Mouse (Mus musculus): ENCODE measurements at regions not wholly inside any gene's neighbourhood (a gene's known extent, or its start where the extent isn't known, plus 50 kb on each side); places are given as distances from the start of the nearest gene placed in this dataset.

DNA sequence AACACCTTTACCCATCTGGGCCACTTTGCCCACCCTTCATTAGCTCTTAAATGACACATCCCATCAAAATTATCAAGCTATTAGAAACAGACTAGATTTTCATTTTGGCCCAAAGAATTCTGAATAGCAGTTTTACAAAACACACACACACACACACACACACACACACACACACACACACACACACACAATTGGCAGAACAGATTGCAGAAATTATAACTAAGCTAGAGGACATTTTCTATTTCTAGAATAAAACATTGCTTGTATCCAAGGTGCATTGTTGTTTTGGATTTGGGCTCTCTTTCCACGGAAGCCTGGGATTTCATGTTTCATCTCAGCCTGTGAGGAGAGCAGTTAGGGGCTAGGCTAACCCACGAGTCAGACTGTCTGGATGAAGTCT, 455.1 kb downstream of the Etnk1 start:
- DNase-seq (ENCODE audit: low spot score in 2 of 2) = no peak

DNA sequence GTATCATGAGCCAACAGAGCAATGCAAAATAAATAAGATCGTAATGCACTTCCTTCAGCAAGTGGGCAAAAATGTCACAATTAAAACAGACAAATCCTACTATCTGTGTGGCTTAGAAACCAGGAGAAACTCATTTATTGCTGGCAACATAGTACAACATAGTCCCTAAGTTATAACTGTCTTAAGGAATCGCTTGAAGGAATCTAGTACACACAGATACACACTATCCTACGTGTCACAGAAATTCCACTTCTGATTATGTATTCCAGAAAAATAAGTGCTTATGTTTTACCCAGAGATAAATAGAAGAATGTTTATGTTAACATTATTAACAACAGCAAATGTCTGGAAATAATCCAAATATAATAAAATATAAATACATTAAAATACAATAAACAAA, 457.9 kb downstream of the Etnk1 start:
- DNase-seq (ENCODE audit: low spot score in 2 of 2) = no peak

DNA sequence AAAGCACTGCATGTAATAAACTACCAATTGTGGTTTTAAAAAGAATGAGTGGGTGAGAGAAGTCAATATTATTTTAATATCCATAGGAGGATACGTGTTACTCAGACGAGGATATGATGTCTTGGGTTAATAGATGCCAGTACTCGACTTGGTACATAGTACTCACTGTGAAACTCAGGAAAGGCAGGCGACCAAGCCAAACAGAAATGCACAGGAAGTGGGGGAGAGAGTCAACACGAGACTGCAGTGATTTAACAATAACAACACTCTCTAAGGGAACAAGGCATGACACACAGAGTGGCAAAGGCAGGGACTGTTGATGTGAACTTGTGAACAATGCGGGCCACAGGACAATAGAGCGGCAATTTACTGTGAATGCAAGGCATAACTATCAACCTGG, 464.6 kb downstream of the Etnk1 start:
- no peak for DNase-seq (ENCODE audit: low spot score in 2 of 2)

DNA sequence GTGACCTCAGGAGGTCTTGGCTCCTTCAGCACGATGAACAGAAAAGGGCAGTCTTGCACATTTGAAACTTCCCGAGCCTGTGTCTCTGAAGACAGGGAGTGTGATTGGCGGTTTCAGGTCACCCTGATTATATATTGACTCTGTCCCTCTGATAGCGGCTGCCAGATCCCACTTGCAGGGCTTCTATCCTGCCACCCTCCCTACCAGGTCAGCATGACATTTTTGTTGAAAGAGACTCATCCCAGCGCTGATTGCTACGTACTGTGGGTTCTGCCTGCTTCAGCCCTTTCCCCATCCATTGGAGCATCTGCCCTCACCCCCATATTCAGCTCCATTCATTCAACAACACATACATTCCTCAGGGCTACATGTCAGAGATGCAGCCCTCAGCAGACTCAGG, 466.7 kb downstream of the Etnk1 start:
- DNase-seq (ENCODE audit: low spot score in 2 of 2) = no peak

DNA sequence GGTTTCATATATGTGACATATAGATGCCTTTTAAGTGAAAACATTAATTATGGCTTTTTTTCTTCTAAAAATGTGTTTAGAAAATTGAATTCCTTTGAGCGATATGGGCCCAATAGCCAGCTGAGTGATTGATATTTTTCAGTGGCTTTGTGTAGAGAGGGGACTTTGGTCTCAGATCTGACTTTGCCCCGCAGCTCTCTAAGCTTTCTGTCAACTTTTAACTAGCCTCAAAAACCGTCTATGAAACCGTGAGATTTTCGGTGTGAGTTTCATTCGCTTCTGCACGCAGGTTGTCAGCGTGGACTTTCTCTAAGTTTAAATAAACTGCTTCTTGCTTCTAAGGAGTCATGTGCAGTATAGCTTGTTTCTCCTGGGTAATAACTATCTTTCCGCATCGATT, 467.3 kb downstream of the Etnk1 start:
- DNase-seq (ENCODE audit: low spot score in 2 of 2) = no peak

DNA sequence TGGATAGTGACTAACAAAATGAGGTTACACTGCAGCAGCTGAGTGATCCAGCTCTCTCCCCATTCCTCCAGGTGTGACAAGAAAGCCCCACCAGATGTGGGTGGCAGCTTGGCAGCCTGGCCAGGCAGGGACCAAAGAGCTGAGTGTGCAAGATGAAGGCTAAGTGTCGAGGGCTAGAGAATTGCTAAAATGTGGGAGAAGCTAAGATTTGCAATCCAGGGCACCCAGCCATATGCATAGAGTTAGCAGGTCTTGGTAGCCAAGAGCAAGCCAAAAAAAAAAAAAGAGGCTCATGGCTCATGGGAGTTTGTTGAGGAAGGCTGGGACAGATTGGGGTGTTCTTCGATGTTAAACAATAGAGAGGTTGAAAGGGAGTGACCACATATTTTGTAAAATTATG, 468.0 kb downstream of the Etnk1 start:
- no peak for DNase-seq (ENCODE audit: low spot score in 2 of 2)

DNA sequence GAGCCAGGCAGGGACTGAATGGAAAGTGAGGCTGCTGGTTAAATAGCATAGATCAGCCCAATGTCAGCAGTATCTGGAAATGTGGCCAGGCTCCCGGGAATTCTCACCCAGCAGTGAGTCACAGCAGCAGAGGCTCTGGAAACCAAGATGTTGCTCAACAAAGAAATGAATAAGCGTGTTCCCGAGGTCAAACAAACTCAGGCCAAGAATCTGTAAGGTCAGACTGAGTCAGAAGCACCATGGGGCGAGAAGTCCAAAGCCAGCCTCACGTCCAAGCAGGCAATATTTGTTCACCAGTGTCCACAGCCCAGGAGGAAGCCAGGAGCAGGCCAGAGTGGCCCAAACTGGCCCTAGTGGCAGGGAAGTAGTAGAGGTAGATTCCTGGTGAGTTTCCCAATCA, 473.6 kb downstream of the Etnk1 start:
- DNase-seq (ENCODE audit: low spot score in 2 of 2) = no peak

DNA sequence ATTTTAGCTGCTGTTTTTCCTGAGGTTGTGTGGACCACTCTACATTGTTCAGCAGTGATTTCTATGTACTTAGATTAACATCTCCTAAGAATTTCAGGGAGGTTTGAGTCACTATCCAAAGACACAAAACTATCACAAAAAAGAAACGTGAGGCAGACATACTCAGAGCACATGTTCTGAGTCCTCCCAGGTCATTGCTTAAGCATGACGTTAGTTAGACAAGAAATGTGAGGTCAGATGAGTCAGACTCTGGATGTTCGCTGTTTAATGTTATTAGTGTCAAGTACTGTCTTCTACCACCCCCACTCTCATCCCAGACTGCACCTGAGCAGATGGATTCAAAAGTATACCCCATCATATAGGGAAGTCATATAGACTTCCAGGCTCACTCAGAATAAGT, 475.0 kb downstream of the Etnk1 start:
- DNase-seq (ENCODE audit: low spot score in 2 of 2) = no peak

DNA sequence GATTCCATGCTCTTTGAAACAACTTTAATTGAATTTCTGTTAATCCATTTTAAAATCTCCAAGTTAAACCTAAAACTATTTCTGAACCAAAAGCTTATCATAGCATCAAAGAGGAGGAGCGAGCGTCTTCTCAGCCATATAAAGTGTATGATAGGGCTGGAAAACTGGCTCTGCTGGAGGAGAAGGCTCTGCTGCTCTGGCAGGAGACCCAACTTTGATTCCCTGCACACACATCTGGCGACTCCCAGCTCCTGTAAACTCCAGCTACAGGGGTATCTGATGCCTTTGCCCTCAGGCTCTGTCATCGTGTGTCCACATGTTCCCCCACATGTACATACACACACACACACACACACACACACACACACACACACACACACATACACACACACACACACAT, 479.0 kb downstream of the Etnk1 start:
- no peak for DNase-seq (ENCODE audit: low spot score in 2 of 2)

DNA sequence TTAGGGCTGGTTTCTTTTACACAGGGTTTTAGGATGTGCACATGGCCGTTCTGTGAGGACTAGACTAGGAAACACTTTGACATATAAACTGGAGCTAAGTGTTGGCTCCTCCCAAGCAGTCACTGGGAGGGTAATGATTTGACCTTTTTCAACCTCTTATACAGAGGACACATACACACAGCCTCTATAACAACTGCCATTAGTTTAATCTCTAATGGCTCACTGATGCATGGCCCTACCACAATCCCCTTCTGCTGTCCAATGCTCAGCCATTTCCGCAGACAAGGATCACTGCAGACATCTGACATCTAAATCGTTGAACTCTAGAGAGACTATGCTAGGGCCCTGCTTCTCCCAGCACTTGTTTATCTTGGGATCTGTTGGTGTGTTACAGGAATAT, 481.5 kb downstream of the Etnk1 start:
- DNase-seq (ENCODE audit: low spot score in 2 of 2) = no peak

DNA sequence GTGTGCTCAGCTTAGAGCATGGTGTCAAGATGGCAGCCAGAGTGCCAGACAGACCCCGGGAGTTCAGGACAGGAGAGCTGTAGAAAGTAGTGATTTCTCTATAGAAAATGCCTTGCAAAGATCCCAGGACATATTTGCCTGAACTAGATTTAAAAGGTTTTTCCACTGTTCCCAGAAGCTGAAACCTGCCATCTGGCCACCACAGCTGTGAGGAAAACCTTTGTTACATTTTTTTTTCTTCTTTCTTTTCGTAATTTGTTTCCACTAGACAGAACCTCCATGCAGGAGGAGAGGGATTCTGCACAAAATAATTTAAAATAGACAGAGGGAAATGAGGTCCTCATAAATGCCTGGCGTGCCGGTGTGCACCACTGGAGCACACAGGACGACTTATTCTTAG, 489.6 kb downstream of the Etnk1 start:
- DNase-seq (ENCODE audit: low spot score in 2 of 2) = no peak

DNA sequence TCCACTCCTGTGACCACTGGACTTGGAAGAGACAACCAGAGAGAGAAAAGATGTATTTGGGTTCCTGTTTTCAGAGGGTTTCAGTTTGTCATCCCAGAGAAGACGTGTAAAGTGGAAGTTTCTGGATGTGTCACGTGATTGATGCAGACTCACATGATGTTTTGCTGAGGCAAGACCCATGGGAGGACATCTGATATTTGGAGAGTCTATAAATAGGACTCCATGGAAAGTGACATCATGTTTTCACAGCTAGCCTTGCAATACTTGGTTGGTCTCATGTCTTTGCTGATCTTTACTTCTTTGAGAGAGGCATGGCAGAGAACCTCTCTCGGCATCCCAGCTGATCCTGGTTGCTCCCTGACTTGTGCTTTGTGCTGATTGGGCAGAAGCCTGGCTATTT, 493.8 kb downstream of the Etnk1 start:
- no peak for DNase-seq (ENCODE audit: low spot score in 2 of 2)

DNA sequence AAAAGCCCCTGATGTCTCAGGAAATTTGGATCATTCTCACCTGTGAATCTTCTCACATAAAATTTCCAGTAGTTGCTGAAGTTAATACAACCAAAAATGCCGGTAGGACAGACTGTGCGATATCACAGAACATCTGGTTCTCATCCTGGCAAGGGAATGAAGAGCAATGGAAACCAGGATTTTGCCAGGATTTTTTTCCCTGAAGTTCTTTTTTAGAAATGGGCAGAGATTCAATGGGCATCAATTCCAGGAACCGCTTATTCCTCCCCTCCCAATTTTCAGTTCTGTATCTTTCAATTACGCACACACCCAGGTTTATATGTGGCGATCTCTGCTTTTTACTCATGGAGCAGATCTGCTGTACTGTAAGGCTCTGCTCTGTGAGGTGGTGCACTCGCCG, 496.3 kb downstream of the Etnk1 start:
- DNase-seq (ENCODE audit: low spot score in 2 of 2) = no peak

DNA sequence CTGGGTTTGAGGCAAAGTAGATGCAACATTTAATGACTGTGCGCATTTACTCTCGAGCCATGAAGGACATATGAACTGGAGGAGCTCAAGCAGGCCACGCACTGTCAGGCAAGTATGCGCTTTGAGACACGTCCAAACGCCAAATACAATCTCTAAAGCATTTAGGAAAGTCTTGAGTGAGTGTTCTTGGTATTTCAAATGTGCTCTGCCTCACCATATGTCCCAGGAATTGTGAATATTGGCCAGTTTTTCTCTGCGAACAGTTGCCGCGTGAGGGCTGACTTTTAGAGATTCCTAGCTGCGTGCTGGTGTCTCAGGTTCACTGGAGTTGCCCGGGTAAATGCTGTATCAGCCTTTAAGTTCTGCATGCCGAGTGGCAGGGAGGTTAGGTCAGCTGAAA, 498.4 kb downstream of the Etnk1 start:
- DNase-seq (ENCODE audit: low spot score in 2 of 2) = no peak

DNA sequence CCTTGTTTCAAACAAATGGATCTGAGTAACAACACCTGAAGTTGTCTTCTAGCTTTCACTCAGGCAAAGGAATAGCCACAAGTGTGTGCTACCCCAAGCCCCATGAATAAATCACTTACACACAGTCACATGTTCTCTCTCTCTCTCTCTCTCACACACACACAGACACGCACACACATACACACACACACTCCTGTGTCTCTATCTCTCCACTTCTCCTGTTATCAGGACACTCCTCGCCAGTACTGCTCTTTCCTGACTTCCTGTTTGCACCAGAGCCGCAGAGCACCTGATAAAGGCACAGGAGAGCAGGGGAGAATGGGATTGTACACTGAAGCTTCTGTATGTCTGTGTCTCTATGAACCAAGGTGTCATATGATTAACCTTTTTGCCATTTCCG, 501.5 kb downstream of the Etnk1 start:
- DNase-seq (ENCODE audit: low spot score in 2 of 2) = no peak

DNA sequence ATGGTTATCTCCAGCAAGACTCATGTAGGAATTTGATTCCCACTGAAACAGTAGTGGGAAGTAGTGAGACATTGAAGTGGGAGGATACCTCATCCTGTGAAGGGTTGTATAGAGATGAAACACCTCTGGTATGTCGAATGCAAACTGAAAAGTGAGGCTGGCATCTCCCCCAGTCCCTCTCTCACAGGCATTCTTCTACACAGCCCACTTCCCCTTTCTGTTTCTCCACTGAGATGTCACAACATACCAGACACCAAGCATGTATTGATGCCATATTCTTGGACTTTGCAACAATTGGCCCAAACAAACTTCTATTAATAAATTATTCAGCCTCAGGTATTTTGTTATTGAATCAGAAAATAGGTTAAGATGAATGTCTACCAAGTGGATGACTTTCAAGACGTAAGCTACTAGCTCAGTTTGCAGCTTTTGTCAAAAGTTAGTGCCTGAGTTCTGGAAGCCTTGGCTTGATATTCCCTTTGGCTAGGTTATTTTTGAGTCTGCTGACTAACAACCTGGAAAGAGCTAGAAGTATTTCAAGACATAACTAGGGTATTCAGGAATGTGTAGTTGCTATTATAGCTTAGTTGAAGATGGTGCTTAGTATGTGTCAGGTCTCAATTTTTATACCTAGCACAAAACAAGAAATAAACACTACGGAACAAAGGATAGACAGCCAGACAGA, 502.6 kb downstream of the Etnk1 start:
- DNase-seq (ENCODE audit: low spot score in 2 of 2) = no peak

DNA sequence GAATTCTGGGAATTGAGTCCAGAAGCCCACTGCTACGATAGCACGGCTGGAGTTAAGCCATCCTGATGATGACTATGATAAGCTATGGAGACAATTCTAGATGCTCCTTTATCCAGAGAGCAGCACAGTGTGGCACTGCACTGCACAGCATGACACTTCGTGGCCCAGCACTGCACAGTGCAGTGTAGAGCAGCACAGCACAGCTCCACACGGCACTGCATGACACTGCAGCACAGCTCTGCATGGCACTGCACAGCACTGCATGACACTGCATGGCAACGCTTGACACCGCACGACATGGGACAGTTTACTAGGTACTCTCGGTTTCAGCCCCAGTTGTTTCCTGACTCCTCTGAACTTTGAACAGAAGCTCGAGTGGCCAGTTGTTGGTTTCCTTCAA, 523.1 kb downstream of the Etnk1 start:
- DNase-seq (ENCODE audit: low spot score in 2 of 2) = no peak

DNA sequence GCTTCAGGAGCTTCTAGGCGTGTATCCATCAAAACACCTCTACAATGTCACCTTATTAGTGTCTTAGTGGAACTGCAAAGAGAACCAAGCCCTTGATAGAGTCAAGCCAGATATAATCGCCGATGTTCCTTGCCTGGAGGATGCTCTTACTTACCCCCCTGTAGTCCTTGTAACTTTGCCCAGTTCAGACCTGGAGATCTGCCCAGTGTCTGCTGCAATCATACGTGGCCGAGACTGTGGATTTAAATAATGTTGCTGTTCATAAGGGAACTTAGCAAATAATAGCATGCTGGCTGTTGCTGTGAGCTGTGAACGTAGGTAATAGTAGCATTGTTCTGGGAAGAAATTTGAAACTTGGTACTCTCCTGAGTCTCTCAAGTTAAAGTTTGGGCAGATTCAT, 523.8 kb downstream of the Etnk1 start:
- no peak for DNase-seq (ENCODE audit: low spot score in 2 of 2)

DNA sequence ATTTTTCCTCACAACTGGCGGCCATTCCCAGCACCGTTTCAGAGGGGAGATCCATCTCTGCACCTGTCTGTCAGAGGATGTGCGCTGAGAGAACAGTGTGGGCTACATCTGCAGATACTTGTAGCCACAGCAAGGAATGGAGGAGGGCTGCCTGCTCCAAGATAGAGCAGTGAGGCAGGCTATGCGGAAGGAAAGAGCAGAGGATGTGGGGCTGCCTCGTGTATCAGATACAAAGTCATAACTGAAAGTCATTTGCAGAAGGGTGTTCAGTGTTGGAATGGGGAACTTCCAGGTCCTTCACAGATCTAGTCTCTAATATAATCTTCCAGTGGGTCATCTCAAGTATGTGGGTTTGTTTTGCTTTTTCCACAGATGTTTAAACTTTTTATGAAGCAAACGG, 531.0 kb downstream of the Etnk1 start:
- DNase-seq (ENCODE audit: low spot score in 2 of 2) = no peak

DNA sequence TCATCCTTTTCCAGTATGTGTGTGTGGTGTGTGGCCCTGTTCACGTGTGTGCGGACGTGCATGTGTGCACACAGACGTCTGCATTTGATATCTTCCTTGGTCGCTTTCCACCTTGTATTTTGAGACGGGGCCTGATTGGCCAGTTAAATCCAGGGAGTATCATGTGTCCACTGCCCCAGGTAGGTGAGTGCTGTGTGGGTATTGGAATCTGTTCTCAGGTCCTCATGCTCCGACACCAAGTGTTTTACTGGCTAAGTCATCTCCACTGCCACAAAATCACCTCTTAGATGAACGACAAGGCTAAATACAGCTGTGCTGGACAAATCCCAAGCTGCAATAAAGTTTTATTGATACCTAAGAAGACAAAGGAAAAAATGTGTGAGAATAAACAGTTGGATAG, 537.0 kb downstream of the Etnk1 start:
- no peak for DNase-seq (ENCODE audit: low spot score in 2 of 2)

DNA sequence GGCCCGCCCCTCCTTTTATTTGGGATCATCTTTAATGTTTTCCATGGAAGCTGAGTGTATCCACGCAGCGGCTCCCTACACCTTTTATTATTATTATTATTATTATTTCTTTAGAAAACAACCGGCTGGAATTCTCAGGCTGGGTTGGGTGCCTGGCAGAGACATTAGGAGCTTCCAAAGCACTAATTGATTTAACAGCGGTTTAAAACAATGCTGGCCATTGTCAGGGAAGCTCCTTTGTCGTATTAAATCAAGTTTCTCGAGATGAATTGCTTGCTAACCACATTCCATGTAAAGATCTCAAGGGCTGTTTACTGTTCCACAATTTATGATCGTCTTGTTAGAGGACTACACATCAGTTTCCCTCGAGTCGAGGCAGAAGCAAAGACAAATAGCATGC, 539.4 kb downstream of the Etnk1 start:
- no peak for DNase-seq (ENCODE audit: low spot score in 2 of 2)

DNA sequence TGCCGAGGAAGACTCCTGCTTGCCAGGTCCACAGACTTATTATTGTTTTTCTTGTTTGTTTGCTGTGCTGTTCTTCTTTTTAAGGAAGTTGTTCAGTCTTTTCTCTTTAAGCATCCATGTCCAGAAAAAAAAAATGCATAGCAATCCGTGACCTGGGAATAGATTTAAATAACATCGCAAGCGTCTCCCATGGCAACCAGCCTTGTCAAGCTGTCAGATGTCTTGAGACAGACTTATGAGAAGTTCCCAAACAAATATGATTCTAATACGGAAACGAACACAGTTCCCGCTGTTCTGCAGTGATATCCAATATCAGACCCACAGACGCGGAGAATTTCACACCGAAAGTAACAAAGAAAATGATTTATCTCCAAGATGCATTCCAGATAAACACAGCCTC, 547.4 kb downstream of the Etnk1 start:
- no peak for DNase-seq (ENCODE audit: low spot score in 2 of 2)

DNA sequence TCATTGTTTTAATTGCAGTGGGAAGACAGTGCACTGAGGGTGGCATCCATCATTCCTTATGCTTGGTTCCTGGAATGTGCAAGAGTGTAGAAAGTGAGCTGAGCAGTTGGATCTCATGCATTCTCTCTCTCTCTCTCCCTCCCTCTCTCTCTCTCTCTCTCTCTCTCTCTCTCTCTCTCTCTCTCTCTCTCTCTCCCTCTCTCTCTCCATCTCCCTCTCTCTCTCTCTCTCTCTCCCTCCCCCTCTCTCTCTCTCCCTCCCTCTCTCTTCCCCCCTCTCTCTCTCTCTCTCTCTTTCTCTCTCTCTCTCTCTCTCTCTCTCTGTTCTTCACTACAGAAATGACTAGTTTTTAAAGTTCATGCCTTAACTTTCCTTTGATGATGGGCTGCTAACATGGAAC, 583.1 kb downstream of the Etnk1 start:
- DNase-seq (ENCODE audit: low spot score in 2 of 2) = no peak
